Mouse (Mus musculus) thymus, postnatal 0 days (tissue): Measurements from ENCODE around the gene Gm49392. TPM values are rescaled to one million over a fixed set of nuclear protein-coding genes. Genes with fewer than 3 reads are reported as not detected.

Source experiments
- polyA plus RNA-seq: library from polyadenylated mRNA; unstranded; fragments of >200 nt; fragmentation: Nextera tagmentation; extraction: Ambion mirVana; gene quantifications from 2 replicates; pipeline ENCODE4 v1.2.1, GENCODE M21; 2015

Gm49392 gene
- polyA plus RNA-seq, 1 experiment from 2014 or later: 0.61 TPM

Other genes starting within 250 kb of the Gm49392 start
- not detected in 2 replicates for gene BC051665, start 110.5 kb downstream of the Gm49392 start, polyA plus RNA-seq
- gene Ctsll3, start 94.0 kb downstream of the Gm49392 start, polyA plus RNA-seq: not detected in 2 replicates
- 6.8 and 7.1 TPM in 2 replicates for gene 4930486L24Rik, start 32.4 kb downstream of the Gm49392 start, polyA plus RNA-seq
- 1.0 and 1.6 TPM in 2 replicates for gene Ctla2b, start 553 bp upstream of the Gm49392 start, polyA plus RNA-seq
- not detected in 2 replicates for gene Tpbpb, start 8.0 kb upstream of the Gm49392 start, polyA plus RNA-seq
- not detected in 2 replicates for gene Gm49393, start 38.7 kb upstream of the Gm49392 start, polyA plus RNA-seq
- gene Gm49391, start 39.7 kb upstream of the Gm49392 start, polyA plus RNA-seq: 0.82 and 1.3 TPM in 2 replicates
- 37.3 and 38.9 TPM in 2 replicates for gene Ctla2a, start 39.7 kb upstream of the Gm49392 start, polyA plus RNA-seq
- gene Tpbpa, start 45.1 kb upstream of the Gm49392 start, polyA plus RNA-seq: not detected in 2 replicates
- gene Ctsj, start 109.1 kb upstream of the Gm49392 start, polyA plus RNA-seq: not detected in 2 replicates
- not detected in 2 replicates for gene Ctsq, start 143.7 kb upstream of the Gm49392 start, polyA plus RNA-seq